Mouse (Mus musculus) forebrain, embryonic 16.5 days (tissue): ENCODE results near the gene Pfn1. TPM values are rescaled to one million over a fixed set of nuclear protein-coding genes. Genes with fewer than 3 reads are reported as not detected.

Source experiments
- ATAC-seq: fragments of 200-750 bp; cut with Nextera tagmentation; 2 replicates; pipeline ENCODE4 v1.8.0; 2017; ENCODE audit warnings: mild to moderate bottlenecking, moderate library complexity
- H3K27ac ChIP-seq: fragments of 300-500 bp; sonication (generic); 2 replicates; pipeline ENCODE4 v1.5.1; 2014; ENCODE audit warnings: low read length, control low read depth
- H3K27me3 ChIP-seq: fragments of 300-500 bp; sonication (generic); replicated peaks from 2 replicates; pipeline ENCODE4 v1.6.1; 2014; ENCODE audit warnings: low read length; ENCODE audit not compliant: control insufficient read depth, insufficient read depth
- H3K36me3 ChIP-seq: fragments of 300-500 bp; sonication (generic); 2 replicates; pipeline ENCODE4 v1.6.1; 2014; ENCODE audit not compliant: control insufficient read depth, insufficient read depth
- H3K4me1 ChIP-seq: fragments of 300-500 bp; sonication (generic); replicated peaks from 2 replicates; pipeline ENCODE4 v1.6.1; 2014; ENCODE audit warnings: low read length; ENCODE audit not compliant: control insufficient read depth, insufficient read depth
- H3K4me2 ChIP-seq: fragments of 300-500 bp; sonication (generic); 2 replicates; pipeline ENCODE4 v1.6.1; 2014; ENCODE audit warnings: mild to moderate bottlenecking, low read length, control low read depth
- H3K4me3 ChIP-seq: fragments of 300-500 bp; sonication (generic); replicated peaks from 2 replicates; pipeline ENCODE4 v1.5.1; 2014; ENCODE audit warnings: mild to moderate bottlenecking, low read length, control low read depth
- H3K9ac ChIP-seq: fragments of 300-500 bp; sonication (generic); replicated peaks from 2 replicates; pipeline ENCODE4 v1.6.1; 2014; ENCODE audit warnings: low read depth, low read length, control low read depth
- H3K9me3 ChIP-seq: fragments of 300-500 bp; sonication (generic); 2 replicates; pipeline ENCODE4 v1.6.1; 2016; ENCODE audit warnings: low read length; ENCODE audit not compliant: control insufficient read depth
- WGBS: fragments of 180-500 bp; shearing (Covaris S2); extraction: QIAGEN DNeasy Blood & Tissue Kit; methylation state at CpG from one replicate; pipeline ENCODE4 v1.1.7; 2014; 5-methylcytosine and 5-hydroxymethylcytosine counted together
- polyA plus RNA-seq: library from polyadenylated mRNA; unstranded; fragments of >200 nt; fragmentation: Nextera tagmentation; extraction: Ambion mirVana; gene quantifications from 2 replicates; pipeline ENCODE4 v1.2.1, GENCODE M21; 2015

The Pfn1 gene
- 642 and 656 TPM in 2 replicates for polyA plus RNA-seq

GRCm38 (mm10) chr11:70654198-70654922 lies at the start of gene Pfn1:
Pfn1 (minus strand) TSS chr11:70654644.
- peak; percentile 72 for ATAC-seq
- WGBS: under 1% methylated on average over 59 of the region's 61 CpGs
- Histone ChIP-seq H3K9me3 (no peaks in the 10 kb centered on the region), H3K4me2 (peak within 1 kb of the TSS; percentile 98), H3K27me3 (no peaks in the 10 kb centered on the region), H3K4me3 (peak within 1 kb of the TSS; percentile 100), H3K9ac (peak within 1 kb of the TSS; percentile 96), H3K4me1 (peaks cover 32% of the 10 kb centered on the region), H3K36me3 (peaks cover 20% of the 10 kb centered on the region), H3K27ac (peak within 1 kb of the TSS; percentile 95)

- 80% methylated on average over 6 of the region's 6 CpGs for WGBS
- no peaks in the 10 kb centered on the region for H3K27me3 ChIP-seq
- H3K36me3 ChIP-seq: peaks cover 22% of the 10 kb centered on the region
- ATAC-seq: no peak
- H3K27ac ChIP-seq: no peak overlapping the region
- H3K9ac ChIP-seq: no peak overlapping the region
- no peak overlapping the region for H3K4me3 ChIP-seq
- H3K4me2 ChIP-seq: no peak overlapping the region
- no peaks in the 10 kb centered on the region for H3K9me3 ChIP-seq
- peaks cover 22% of the 10 kb centered on the region for H3K4me1 ChIP-seq
Measured at GRCm38 (mm10) chr11:70702781-70703180, 48.3 kb upstream of the Pfn1 start.

- Histone ChIP-seq H3K36me3 (peaks cover 17% of the 10 kb centered on the region), H3K4me3 (no peak overlapping the region), H3K9me3 (no peaks in the 10 kb centered on the region), H3K4me1 (peaks cover 22% of the 10 kb centered on the region), H3K27me3 (no peaks in the 10 kb centered on the region), H3K27ac (no peak overlapping the region), H3K4me2 (no peak overlapping the region), H3K9ac (no peak overlapping the region; the same call in 1 of the 2 replicates)
- no peak for ATAC-seq
- WGBS: 85% methylated on average over 6 of the region's 6 CpGs
Measured at GRCm38 (mm10) chr11:70701984-70702733, 47.7 kb upstream of the Pfn1 start.

GRCm38 (mm10) chr11:70701221-70701955 lies 46.9 kb upstream of the Pfn1 start:
- H3K9ac ChIP-seq: peak overlapping the region; percentile 85
- H3K27ac ChIP-seq: no peak overlapping the region
- H3K36me3 ChIP-seq: peaks cover 12% of the 10 kb centered on the region
- peak; percentile 6; the same call in 1 of the 2 replicates for ATAC-seq
- H3K9me3 ChIP-seq: no peaks in the 10 kb centered on the region
- 11% methylated on average over 10 of the region's 10 CpGs for WGBS
- peak overlapping the region; percentile 68 for H3K4me2 ChIP-seq
- peaks cover 22% of the 10 kb centered on the region for H3K4me1 ChIP-seq
- peak overlapping the region; percentile 91 for H3K4me3 ChIP-seq
- H3K27me3 ChIP-seq: no peaks in the 10 kb centered on the region

GRCm38 (mm10) chr11:70700613-70701012 lies 46.2 kb upstream of the Pfn1 start:
- no peaks in the 10 kb centered on the region for H3K27me3 ChIP-seq
- H3K4me1 ChIP-seq: peaks cover 22% of the 10 kb centered on the region
- peak overlapping the region; percentile 85 for H3K9ac ChIP-seq
- H3K27ac ChIP-seq: peak overlapping the region; percentile 85
- peak; percentile 39 for ATAC-seq
- peaks cover 12% of the 10 kb centered on the region for H3K36me3 ChIP-seq
- peak overlapping the region; percentile 68 for H3K4me2 ChIP-seq
- under 1% methylated on average over 34 of the region's 34 CpGs for WGBS
- peak overlapping the region; percentile 91 for H3K4me3 ChIP-seq
- H3K9me3 ChIP-seq: no peaks in the 10 kb centered on the region

GRCm38 (mm10) chr11:70699722-70700556 lies 45.5 kb upstream of the Pfn1 start, which contains the start of the genes Inca1 and Kif1c:
Inca1 (minus strand) TSS chr11:70700155.
Kif1c (plus strand) TSS chr11:70700548.
- peak; percentile 96 for ATAC-seq
- Histone ChIP-seq H3K9me3 (no peaks in the 10 kb centered on the region), H3K36me3 (peaks cover 6% of the 10 kb centered on the region), H3K4me3 (peak within 1 kb of the TSS; percentile 91), H3K4me2 (peak within 1 kb of the TSS; percentile 68), H3K9ac (peak within 1 kb of the TSS; percentile 85), H3K27ac (peak within 1 kb of the TSS; percentile 85), H3K27me3 (no peaks in the 10 kb centered on the region), H3K4me1 (peaks cover 22% of the 10 kb centered on the region)
- 2% methylated on average over 59 of the region's 69 CpGs for WGBS

- WGBS: 75% methylated on average over 2 of the region's 2 CpGs
Measured at GRCm38 (mm10) chr11:70699051-70699450, 44.6 kb upstream of the Pfn1 start.

GRCm38 (mm10) chr11:70697376-70697775 lies 42.9 kb upstream of the Pfn1 start:
- Histone ChIP-seq H3K9ac (no peak overlapping the region), H3K4me2 (no peak overlapping the region), H3K27me3 (no peaks in the 10 kb centered on the region), H3K27ac (no peak overlapping the region), H3K4me3 (no peak overlapping the region), H3K9me3 (no peaks in the 10 kb centered on the region), H3K4me1 (peaks cover 17% of the 10 kb centered on the region), H3K36me3 (no peaks in the 10 kb centered on the region)
- ATAC-seq: no peak
- WGBS: 79% methylated on average over 3 of the region's 3 CpGs

More at GRCm38 (mm10) chr11:70699051-70699450, 44.6 kb upstream of the Pfn1 start:
- Histone ChIP-seq H3K27me3 (no peaks in the 10 kb centered on the region), H3K27ac (no peak overlapping the region), H3K4me2 (no peak overlapping the region), H3K4me1 (peaks cover 22% of the 10 kb centered on the region), H3K9me3 (no peaks in the 10 kb centered on the region), H3K4me3 (no peak overlapping the region), H3K36me3 (no peaks in the 10 kb centered on the region; the same call in 1 of the 2 replicates), H3K9ac (no peak overlapping the region)
- ATAC-seq: no peak
